Mouse (Mus musculus): ENCODE measurements at regions not wholly inside any gene's neighbourhood (a gene's known extent, or its start where the extent isn't known, plus 50 kb on each side); places are given as distances from the start of the nearest gene placed in this dataset.

GRCm38 (mm10) chr16:31551416-31552151, 111.7 kb upstream of the Dlg1 start:
- WGBS, result 87% methylated on average over 11 of the region's 11 CpGs
- TF ChIP-seq POLR2A (IDR thresholded peaks at IDR 0.05; ENCODE audit: low read depth, low read length) (no peak), CTCF (IDR thresholded peaks at IDR 0.05; ENCODE audit: extremely low read depth, insufficient read depth, insufficient read length, insufficient replicate concordance) (no peak)
- no peak for DNase-seq (ENCODE audit: low read depth in 1 of 2, low spot score in 2 of 2)
- H3K36me3 ChIP-seq (ENCODE audit: control insufficient read depth, insufficient read depth, low read length), result no peaks in the 10 kb centered on the region
- no peaks in the 10 kb centered on the region for H3K27me3 ChIP-seq (ENCODE audit: control insufficient read depth, insufficient read depth, low read length)
- H3K27ac ChIP-seq (ENCODE audit: insufficient read depth, low read length), result no peak overlapping the region
- H3K4me1 ChIP-seq (ENCODE audit: control insufficient read depth, insufficient read depth, insufficient read length), result no peaks in the 10 kb centered on the region
- H3K4me3 ChIP-seq (ENCODE audit: extremely low read depth, insufficient read depth, insufficient read length), result no peak overlapping the region

GRCm38 (mm10) chr16:31553361-31554146, 109.7 kb upstream of the Dlg1 start:
- Histone ChIP-seq H3K36me3 (ENCODE audit: control insufficient read depth, insufficient read depth, low read length) (no peaks in the 10 kb centered on the region), H3K4me1 (ENCODE audit: control insufficient read depth, insufficient read depth, insufficient read length) (no peaks in the 10 kb centered on the region), H3K27ac (ENCODE audit: insufficient read depth, low read length) (no peak overlapping the region), H3K27me3 (ENCODE audit: control insufficient read depth, insufficient read depth, low read length) (no peaks in the 10 kb centered on the region), H3K4me3 (ENCODE audit: extremely low read depth, insufficient read depth, insufficient read length) (no peak overlapping the region)
- TF ChIP-seq CTCF (IDR thresholded peaks at IDR 0.05; ENCODE audit: extremely low read depth, insufficient read depth, insufficient read length, insufficient replicate concordance) (no peak), POLR2A (IDR thresholded peaks at IDR 0.05; ENCODE audit: low read depth, low read length) (no peak)
- 82% methylated on average over 8 of the region's 8 CpGs for WGBS
- no peak for DNase-seq (ENCODE audit: low read depth in 1 of 2, low spot score in 2 of 2)

- H3K4me3 ChIP-seq (ENCODE audit: extremely low read depth, insufficient read depth, insufficient read length), result no peak overlapping the region
- no peak for TF ChIP-seq CTCF (IDR thresholded peaks at IDR 0.05; ENCODE audit: extremely low read depth, insufficient read depth, insufficient read length, insufficient replicate concordance)
- TF ChIP-seq POLR2A (IDR thresholded peaks at IDR 0.05; ENCODE audit: low read depth, low read length), result no peak
- H3K4me1 ChIP-seq (ENCODE audit: control insufficient read depth, insufficient read depth, insufficient read length), result no peaks in the 10 kb centered on the region
- H3K36me3 ChIP-seq (ENCODE audit: control insufficient read depth, insufficient read depth, low read length), result no peaks in the 10 kb centered on the region
- no peak for DNase-seq (ENCODE audit: low read depth in 1 of 2, low spot score in 2 of 2)
- no peaks in the 10 kb centered on the region for H3K27me3 ChIP-seq (ENCODE audit: control insufficient read depth, insufficient read depth, low read length)
- no peak overlapping the region for H3K27ac ChIP-seq (ENCODE audit: insufficient read depth, low read length)
These were observed 102.8 kb upstream of the Dlg1 start for GRCm38 (mm10) chr16:31560426-31560825.

GRCm38 (mm10) chr16:31564926-31565325, 98.3 kb upstream of the Dlg1 start:
- Histone ChIP-seq H3K4me3 (ENCODE audit: extremely low read depth, insufficient read depth, insufficient read length) (no peak overlapping the region), H3K27ac (ENCODE audit: insufficient read depth, low read length) (no peak overlapping the region), H3K36me3 (ENCODE audit: control insufficient read depth, insufficient read depth, low read length) (no peaks in the 10 kb centered on the region), H3K27me3 (ENCODE audit: control insufficient read depth, insufficient read depth, low read length) (no peaks in the 10 kb centered on the region), H3K4me1 (ENCODE audit: control insufficient read depth, insufficient read depth, insufficient read length) (no peaks in the 10 kb centered on the region)
- 80% methylated on average over 5 of the region's 5 CpGs for WGBS
- no peak for DNase-seq (ENCODE audit: low read depth in 1 of 2, low spot score in 2 of 2)
- TF ChIP-seq CTCF (IDR thresholded peaks at IDR 0.05; ENCODE audit: extremely low read depth, insufficient read depth, insufficient read length, insufficient replicate concordance), result no peak
- no peak for TF ChIP-seq POLR2A (IDR thresholded peaks at IDR 0.05; ENCODE audit: low read depth, low read length)

GRCm38 (mm10) chr16:31568316-31568715, 94.9 kb upstream of the Dlg1 start:
- H3K27ac ChIP-seq (ENCODE audit: insufficient read depth, low read length), result no peak overlapping the region
- DNase-seq (ENCODE audit: low read depth in 1 of 2, low spot score in 2 of 2), result no peak
- 86% methylated on average over 6 of the region's 6 CpGs for WGBS
- no peaks in the 10 kb centered on the region for H3K36me3 ChIP-seq (ENCODE audit: control insufficient read depth, insufficient read depth, low read length)
- H3K4me1 ChIP-seq (ENCODE audit: control insufficient read depth, insufficient read depth, insufficient read length), result no peaks in the 10 kb centered on the region
- no peak overlapping the region for H3K4me3 ChIP-seq (ENCODE audit: extremely low read depth, insufficient read depth, insufficient read length)
- H3K27me3 ChIP-seq (ENCODE audit: control insufficient read depth, insufficient read depth, low read length), result no peaks in the 10 kb centered on the region
- TF ChIP-seq POLR2A (IDR thresholded peaks at IDR 0.05; ENCODE audit: low read depth, low read length), result no peak
- TF ChIP-seq CTCF (IDR thresholded peaks at IDR 0.05; ENCODE audit: extremely low read depth, insufficient read depth, insufficient read length, insufficient replicate concordance), result no peak

GRCm38 (mm10) chr16:31569871-31570270, 93.4 kb upstream of the Dlg1 start:
- Histone ChIP-seq H3K27me3 (ENCODE audit: control insufficient read depth, insufficient read depth, low read length) (no peaks in the 10 kb centered on the region), H3K36me3 (ENCODE audit: control insufficient read depth, insufficient read depth, low read length) (no peaks in the 10 kb centered on the region), H3K4me1 (ENCODE audit: control insufficient read depth, insufficient read depth, insufficient read length) (no peaks in the 10 kb centered on the region), H3K4me3 (ENCODE audit: extremely low read depth, insufficient read depth, insufficient read length) (no peak overlapping the region), H3K27ac (ENCODE audit: insufficient read depth, low read length) (no peak overlapping the region)
- DNase-seq (ENCODE audit: low read depth in 1 of 2, low spot score in 2 of 2), result no peak
- WGBS, result 88% methylated on average over 6 of the region's 6 CpGs
- TF ChIP-seq CTCF (IDR thresholded peaks at IDR 0.05; ENCODE audit: extremely low read depth, insufficient read depth, insufficient read length, insufficient replicate concordance) (no peak), POLR2A (IDR thresholded peaks at IDR 0.05; ENCODE audit: low read depth, low read length) (no peak)
